Mouse (Mus musculus) erythroblast, adult 5-6 weeks (primary cell): ENCODE results near the gene Begain. TPM values are rescaled to one million over a fixed set of nuclear protein-coding genes. Genes with fewer than 3 reads are reported as not detected.

Experiments used
- ATAC-seq: replicated peaks from 2 replicates; pipeline ENCODE4 v1.8.0; 2016; ENCODE audit warnings: moderate number of reproducible peaks, mild to moderate bottlenecking, moderate TSS enrichment, inconsistent platforms; ENCODE audit not compliant: poor library complexity, low FRiP score, severe bottlenecking
- total RNA-seq, 2 experiments: library from RNA; stranded (forward) in 1 of 2; stranded (reverse) in 1 of 2; fragments of 150-400 nt in 1 of 2; fragments of 200-764, 138-1000 nt in 1 of 2; gene quantifications; 2 replicates each; pipeline versions ENCODE4 v1.2.3 to v1.2.4; 2015 to 2017; ENCODE audit warnings: low replicate concordance in 2 of 2

Gene Begain
- total RNA-seq, 2 experiments from 2014 or later, result not detected

DNA sequence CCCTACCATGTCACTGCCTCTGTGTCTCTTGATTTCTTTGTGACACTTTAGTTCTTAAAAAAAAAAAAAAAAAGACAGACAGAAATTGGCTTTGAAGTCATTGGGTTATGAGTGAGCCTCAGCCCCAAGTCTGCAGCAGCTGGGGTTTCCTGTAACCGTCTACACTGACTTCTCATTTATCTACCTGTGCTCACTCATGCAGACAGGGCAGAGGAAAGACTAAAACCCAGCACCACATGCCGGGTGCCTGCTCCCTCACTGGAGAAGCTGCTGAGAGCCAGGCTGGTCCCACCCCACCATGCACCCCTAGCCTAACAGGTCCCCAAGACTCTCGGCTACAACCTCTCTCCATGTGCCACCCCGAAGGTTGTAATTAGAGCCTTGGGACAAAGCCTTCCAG, 10.3 kb downstream of the Begain start:
- ATAC-seq, result no peak

DNA sequence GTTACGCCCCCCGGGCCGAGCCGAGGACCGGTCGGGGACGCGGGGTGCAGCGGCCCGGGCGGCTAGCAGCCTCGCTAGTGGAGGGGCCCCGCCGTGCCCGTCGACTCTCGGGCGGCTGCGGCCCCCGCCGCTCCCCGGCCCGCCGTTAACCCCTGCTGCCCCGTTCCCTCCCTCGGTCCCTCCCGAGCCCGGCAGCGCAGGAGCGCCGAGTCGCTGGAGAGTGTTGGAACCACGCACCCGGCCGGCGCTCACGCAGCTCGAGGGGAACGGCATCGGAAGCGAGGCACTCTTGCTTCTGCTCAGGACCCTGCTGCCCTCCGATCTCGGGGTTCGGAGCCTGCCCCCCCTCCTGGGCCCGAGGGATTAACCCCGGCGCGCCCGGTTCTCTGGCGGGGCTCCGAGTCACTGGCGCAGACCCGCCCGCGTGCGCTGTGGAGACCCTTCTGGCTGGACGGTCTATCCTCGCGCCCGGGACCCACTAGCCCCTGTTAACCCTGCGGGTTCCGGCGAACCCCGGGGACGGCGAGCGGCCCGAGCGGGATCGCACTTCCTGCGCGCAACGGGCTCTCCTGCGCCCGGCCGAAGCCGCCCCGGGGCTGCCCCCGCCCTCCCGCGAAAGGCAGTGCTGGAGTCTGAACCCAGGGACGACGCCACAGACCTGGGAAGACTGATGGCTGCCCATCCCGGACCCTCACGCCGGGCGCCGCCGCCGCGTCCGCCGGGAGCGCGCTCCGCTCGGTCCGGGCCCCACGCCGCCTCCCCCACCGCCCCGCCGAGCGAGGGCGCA, 14.8 kb downstream of the Begain start:
- ATAC-seq, result no peak

DNA sequence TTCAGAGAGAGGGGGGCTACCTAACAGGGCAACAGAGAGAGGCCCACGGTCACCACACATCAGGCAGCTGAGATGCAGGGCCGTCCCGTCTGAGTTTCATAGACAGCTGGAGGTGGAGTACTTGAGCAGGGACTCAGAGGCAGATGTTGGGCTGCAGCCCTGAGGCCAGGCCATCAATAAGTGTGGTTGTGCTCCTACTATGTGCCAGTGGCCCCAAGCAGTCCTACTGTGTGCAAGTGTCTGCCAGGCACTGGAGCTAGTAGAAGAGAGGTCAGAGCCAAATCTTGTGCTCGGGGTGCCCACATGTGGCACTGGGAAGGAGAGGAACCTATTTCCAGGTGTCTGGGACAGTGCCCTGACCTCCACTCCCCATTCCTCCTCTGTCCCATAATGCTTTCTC, 18.1 kb downstream of the Begain start:
- no peak for ATAC-seq

DNA sequence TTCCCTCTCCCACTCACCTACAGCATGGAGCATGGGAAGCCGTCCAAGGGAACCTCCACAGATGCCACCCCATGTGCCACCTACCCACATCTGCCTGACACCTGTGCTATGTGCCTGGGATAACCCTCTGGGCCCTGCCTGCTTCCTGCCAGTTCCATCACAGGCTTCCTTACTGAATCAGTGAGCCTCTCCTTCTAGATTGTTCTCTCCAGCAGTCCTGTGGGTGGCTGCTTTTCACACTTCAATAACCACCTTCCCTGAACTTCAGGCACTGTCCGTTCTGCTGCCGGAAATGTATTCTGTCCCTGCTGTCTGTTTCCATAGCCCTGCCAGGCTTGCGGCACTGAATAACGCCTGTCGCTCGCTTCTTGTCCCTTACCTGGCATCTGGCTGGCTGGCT, 22.4 kb downstream of the Begain start:
- no peak for ATAC-seq

DNA sequence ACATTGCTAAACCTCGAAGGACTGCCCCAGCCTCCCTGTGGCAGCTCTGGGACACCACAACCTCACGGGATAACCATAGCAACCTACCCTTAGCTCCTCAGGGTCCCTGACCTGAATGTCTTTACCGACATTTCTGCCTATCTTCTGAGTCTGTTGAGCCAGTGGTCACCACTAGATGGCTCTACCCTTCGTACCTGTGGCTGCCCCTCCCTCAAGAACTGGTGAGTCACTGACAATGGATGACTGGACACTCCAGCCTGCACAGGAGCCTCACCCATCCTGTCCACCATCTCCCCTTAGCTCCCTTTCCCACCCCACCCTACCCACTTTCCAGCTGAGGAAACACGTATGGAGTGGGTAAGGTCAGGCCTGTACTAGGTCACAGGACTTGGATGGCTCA, 23.5 kb downstream of the Begain start:
- ATAC-seq, result no peak

DNA sequence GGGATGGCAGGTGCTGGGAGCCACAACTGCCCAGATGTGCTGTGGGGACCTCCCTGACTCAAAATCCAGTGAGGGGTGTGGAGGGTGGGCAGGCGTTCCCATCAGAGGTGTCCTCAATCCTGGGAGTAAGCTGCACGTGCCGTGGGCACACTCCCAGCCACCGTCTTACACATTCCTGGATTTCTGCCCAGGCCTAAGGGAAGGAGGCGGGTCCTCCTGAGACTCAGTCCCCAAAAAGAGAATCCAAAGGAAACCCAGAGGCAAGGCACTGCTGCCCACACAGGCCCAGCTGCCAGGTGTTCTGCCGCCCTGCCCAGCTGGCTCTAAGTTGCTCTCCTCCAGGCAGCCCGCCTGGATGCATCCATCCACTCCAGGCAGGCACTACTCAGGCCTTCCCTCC, 28.7 kb downstream of the Begain start:
- ATAC-seq, result no peak

DNA sequence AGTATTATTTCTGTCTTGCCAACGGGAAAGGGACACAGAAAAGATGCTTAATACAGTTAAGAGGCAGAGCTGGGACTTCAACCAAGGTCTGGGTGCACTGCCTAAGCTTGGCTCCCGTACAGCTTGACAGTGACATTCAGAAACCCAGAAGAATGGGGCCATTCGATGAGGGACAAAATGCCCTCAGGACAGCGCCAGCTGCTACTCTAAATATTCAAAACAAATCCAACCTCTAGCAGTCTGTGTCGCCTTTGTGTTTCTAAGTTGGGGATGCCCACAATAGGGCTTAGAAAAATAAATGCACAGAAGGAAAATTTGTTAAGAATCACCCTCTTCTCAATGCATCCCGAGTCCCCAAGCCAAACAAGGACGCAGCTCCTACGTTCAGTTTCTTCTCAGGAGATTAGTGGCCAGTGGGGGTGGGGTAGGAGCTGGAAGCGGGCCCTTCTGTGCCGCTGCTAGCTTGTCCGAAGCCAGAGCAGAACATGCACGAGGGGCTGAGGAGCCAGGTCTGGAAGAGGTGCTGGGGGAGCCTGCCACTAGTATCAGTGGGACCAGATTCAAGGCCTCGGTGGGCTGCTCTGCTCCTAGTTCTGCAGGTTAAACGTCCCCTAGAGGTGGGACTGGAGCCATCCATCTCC, 29.7 kb downstream of the Begain start:
- no peak for ATAC-seq

DNA sequence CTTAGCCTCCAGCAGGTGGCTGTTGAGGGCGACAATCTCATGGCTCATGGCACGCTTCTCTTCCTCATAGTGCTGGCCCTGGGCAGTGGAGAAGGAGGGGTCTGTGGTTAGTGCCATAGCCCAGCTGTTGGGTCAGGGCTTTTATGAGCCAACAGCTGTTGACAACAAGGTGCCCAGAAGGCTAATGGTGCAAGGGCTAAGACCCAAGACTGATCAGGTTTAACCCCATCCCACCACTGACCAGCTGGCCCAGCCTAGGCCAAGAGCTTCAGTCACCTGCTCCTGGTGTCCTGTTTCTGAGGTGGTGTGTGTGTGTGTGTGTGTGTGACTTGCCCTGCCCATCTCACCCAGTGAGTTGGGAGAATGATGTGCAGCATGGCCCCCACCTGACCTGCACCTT, 31.0 kb downstream of the Begain start:
- no peak for ATAC-seq

DNA sequence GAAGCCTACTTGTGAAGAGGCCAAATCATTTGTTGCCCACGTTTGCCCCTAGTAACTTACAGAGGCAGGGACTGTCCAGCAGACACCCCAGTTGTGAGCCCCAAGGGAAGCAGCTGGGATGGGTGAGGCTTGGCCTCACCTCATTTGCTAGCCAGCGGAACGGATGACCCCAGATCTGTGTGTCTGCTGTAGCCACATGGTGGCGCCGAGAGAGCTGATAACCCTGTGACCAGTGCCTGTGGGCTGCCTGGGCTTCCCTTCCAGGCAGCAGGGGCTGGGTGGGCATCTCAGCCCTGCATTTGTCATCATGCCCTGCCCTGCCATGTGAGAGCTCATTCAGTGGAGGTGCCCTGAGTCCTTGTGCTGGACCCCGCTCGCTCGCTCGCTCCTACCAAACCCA, 44.2 kb downstream of the Begain start:
- no peak for ATAC-seq

DNA sequence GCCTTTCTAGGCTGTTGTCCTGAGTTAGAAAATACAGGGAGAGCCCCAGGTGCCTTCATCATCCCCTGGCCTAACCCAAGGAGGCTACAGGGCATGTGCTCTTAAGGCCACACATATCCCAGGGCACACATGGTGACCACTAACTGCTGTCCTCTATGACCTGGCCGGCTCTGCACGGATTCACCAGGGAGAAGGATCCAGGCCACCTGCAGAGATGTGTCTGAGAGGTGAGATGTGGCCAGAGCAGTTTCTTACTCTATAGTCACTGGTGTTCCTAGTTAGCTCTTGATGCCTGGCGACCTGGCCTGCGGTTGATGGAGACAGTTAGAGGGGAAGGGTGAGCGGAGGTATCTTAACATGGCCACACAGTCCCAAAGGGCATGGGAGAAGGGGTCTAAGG, 45.1 kb downstream of the Begain start:
- ATAC-seq, result no peak

DNA sequence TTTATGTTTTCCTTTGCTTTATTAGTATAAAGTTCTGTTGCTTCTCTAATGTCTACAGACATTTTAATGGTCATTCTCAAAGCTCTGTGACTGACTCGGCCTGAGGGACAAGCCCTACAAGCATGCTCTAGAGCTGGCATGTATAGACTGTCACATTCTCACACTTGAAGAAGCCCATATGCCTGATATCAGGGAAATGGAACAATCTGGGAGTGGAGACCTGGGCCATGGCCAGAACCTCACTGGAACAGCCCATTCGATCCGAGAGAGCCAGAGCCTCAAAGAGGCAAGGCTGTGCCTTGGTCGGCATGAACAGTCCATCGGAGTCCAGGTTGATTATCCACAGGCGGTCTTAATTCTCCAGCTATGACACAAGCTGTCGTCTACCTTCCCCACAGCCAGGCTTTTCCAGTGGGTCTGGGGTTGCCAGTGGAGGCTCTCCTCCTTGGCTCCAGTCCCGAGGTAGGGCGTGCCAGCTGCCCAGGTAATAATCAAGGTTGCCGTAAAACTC, 45.8 kb downstream of the Begain start:
- no peak for ATAC-seq

DNA sequence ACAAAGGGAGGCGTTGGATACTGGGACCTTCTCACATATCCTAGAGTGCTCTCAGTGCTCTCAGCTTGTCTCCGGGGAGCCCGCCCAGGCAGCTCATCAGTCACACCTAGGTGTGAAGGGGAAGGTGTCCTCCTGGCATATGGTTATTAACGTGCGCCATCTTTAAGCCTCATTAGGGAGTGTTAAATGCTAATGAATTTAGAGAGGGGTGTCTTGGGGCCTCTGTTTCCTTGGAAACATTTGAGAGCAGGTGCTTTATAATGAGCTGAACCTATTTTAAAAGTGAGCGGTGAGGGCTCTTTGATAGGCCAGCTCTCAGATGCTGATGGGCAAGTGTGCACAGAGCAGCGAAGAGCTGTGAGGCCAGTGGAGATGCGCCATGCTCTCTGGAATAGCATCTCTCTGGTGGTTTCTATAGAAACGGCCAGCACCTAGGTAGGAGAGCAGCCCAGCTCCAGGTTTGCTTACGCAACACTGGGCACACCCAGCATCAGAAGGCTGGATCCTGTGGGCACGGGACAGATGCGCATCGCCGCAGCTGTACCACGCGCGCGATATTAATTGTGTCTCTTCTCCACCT, 57.9 kb downstream of the Begain start:
- ATAC-seq, result no peak

DNA sequence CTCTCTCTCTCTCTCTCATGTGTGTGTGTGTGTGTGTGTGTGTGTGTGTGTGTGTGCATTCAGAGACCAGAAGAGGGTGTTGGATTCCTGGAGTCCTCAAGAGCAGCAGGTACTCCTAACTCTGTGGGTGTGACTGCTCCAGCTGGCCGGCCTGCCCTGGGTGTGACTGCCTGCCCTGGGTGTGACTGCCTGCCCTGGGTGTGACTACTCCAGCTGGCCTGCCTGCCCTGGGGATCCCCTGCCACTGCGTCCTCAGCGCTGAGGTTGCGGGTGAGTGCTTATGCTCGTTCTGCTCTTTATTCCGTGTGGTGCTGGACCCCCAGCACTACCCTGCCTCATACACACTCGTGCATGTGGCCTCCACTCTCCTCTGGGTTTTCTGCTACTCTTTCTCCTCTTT, 65.0 kb downstream of the Begain start:
- ATAC-seq, result no peak

DNA sequence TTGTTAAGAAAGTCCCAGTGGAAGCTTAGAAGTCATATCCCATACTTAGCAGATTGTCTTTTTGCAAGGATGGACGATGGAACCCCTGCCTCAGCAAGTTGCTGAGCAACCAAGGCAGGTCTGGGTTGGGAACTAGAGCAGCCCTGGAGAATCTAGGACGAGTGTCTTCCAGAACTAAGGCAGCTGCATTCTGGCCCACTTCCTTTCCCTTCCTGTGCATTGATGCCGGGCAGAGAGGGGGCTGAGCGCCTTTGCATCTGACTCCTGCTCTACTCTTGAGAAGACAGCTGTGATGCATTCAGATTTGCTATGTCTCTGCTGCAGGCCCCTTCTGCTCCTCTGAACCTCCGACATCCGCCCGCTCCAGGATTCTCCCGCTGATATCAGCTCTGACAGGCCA, 70.8 kb downstream of the Begain start:
- ATAC-seq, result no peak

DNA sequence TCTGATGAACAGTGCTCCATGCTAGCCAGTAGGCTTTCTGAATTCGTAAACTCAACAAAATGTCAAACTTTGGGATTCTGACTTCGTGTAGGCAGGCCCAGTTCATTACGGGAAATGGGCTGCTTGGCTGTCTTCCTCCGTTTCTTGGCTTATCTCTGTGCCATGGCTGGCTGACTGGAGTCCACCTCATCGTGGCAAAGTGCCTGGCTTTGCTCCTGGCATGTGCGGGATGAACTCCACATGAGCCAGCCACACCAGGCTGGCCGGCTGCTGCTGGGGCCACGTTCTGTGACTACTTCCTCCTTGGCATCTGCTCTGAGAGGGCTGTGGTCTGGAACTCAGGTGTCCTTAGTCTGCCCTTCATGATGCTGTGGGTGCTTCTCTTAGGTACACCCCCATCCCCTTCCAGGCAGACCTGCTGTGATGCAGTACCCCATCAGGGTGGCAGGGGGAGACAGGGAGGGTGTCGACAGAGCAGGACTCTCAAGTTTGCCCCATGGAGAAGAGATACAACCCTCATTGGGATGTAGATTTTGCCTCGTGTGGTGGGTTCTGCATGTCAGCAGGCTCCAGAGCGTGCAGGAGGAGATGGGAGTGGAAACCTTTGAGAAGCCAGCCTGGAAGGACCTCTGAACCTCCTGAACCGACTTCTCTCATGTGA, 71.9 kb downstream of the Begain start:
- ATAC-seq, result no peak

DNA sequence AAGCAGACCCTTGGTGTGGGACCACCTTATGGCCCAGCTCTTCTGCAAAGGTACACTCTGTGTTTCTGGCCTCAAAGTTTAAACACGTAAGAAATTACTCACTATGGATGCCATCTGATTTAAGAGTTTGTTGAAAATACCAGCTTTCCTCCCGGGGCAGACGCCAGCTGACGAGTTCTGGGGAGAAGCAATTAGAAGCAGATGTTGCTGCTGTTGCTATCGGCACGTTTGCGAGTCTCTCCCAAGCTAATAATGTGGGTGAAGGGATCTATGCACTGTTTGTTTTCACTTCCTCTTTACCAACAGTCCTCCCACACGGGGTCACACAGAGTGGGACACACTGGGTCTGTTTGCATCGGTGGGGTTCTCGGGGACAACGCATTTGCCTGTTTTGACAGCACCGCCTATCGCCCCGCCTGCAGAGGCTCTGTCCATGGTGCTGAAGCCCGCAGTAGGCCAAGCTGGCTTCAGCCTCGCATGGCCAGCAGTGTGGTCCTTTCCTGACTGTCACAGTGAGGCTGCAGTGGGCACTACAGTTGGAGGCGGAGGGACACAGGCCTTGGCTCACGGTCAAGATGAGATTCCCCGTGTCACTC, 73.5 kb downstream of the Begain start:
- ATAC-seq, result peak; percentile 31; the same call in 1 of the 2 replicates

DNA sequence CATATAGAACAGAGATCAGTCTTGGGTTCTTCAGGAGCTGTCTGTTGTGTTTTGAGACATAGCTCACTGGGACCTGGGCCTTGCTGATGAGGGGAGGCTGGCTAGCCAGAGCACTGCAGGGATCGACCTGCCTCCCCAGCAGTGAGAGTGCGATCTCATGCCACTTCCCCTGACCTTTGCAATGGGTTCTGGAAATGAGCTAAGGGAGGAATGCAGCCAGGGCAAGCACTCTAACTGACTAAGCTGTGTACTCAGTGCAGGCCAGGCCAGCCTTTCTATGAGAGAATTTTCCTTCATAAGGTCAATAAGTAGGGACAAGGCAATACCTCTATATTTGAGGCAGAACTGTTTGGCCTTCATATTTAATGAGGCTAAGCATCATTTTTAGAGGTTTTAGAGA, 75.0 kb downstream of the Begain start:
- no peak for ATAC-seq

DNA sequence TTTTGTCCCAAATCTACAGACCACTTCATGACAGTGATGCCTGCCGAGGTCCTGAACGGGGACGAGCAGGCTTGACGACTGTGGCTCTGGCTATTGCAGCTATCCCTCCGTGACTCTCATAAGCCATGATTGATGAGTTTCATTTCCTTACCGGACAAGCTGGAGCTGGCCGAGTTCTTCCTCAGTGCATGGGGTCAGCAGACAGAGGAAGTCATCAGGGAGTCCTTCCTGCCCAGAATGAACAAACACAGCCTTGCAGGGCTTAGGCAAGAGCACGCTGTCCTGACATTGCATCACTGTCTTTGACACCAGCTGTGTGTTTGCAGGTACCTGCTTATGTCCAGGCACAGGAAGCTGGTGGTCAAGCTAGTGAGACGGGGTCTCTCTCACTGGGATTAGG, 77.6 kb downstream of the Begain start:
- ATAC-seq, result no peak

DNA sequence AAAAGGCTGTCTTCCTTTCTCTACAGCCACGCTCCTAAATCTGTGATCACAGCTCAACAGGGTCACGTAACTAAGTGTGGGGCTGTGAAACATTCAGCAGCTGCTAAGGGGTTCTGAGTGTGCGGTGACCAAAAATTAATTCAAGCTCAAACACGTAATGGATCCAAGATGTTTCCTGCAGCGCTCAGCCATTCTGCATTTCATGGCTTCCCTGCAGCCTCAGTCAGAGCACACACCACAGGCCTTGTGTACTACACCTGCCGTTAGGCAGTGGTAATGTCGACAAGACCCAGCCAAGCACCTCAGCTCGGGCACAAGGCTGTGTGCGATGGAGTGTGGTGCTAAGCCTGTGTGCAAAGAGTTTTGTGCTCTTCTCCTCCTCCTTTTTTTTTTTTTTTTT, 80.6 kb downstream of the Begain start:
- ATAC-seq, result no peak

DNA sequence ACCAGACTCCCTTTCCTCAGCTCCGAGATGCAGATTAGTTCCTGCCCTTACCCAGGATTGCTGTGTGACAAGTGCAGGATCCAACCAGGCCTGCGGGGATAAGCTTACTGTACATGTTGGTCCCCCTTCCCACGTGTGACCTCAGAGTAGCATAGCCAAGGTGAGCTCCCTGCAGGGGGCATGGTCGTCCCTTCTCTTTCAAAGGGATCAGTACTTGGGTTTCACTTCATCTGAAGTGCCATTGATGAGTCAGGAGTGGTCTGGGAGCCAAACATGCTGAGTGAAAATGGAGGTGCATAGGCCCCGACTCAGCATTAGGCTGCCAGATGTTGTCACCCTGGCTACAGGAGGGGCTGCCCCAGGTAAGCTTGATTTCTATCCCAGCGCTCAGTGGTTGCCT, 83.0 kb downstream of the Begain start:
- ATAC-seq, result no peak
